Mouse (Mus musculus) forebrain, embryonic 14.5 days (tissue): Measurements from ENCODE around the gene Sh3bgrl. TPM values are rescaled to one million over a fixed set of nuclear protein-coding genes. Genes with fewer than 3 reads are reported as not detected.

Source experiments
- ATAC-seq: fragments of 200-750 bp; cut with Nextera tagmentation; 2 replicates; pipeline ENCODE4 v1.8.0; 2017; ENCODE audit warnings: mild to moderate bottlenecking, moderate library complexity
- DNase-seq: peaks from one replicate; pipeline ENCODE4 v3.0.0-alpha.2; 2015; ENCODE audit warnings: low spot score
- H3K27ac ChIP-seq: fragments of 300-500 bp; sonication (generic); 2 replicates; pipeline ENCODE4 v1.5.1; 2014; ENCODE audit warnings: low read depth, mild to moderate bottlenecking, control low read depth, low read length, moderate library complexity
- H3K27me3 ChIP-seq: fragments of 300-500 bp; sonication (generic); replicated peaks from 2 replicates; pipeline ENCODE4 v1.6.1; 2014; ENCODE audit warnings: low read length, control low read depth, mixed read lengths; ENCODE audit not compliant: control insufficient read depth, insufficient read depth
- H3K36me3 ChIP-seq: fragments of 300-500 bp; sonication (generic); 2 replicates; pipeline ENCODE4 v1.6.1; 2014; ENCODE audit warnings: low read length, control low read depth; ENCODE audit not compliant: control insufficient read depth, insufficient read depth
- H3K4me1 ChIP-seq: fragments of 300-500 bp; sonication (generic); 2 replicates; pipeline ENCODE4 v1.6.1; 2014; ENCODE audit warnings: antibody characterized with exemption, low read length, control low read depth; ENCODE audit not compliant: control insufficient read depth, insufficient read depth
- H3K4me2 ChIP-seq: fragments of 300-500 bp; sonication (generic); 2 replicates; pipeline ENCODE4 v1.6.1; 2014; ENCODE audit warnings: mild to moderate bottlenecking, control low read depth, low read length
- H3K4me3 ChIP-seq: fragments of 300-500 bp; sonication (generic); 2 replicates; pipeline ENCODE4 v1.5.1; 2014; ENCODE audit warnings: low read depth, low read length, control low read depth
- H3K9ac ChIP-seq: fragments of 300-500 bp; sonication (generic); 2 replicates; pipeline ENCODE4 v1.6.1; 2014; ENCODE audit warnings: mild to moderate bottlenecking, low read length, control low read depth, moderate library complexity
- H3K9me3 ChIP-seq: fragments of 300-500 bp; sonication (generic); replicated peaks from 2 replicates; pipeline ENCODE4 v1.6.1; 2016; ENCODE audit warnings: low read length, control low read depth, mixed read lengths; ENCODE audit not compliant: control insufficient read depth
- WGBS: fragments of 180-500 bp; shearing (Covaris S2); extraction: QIAGEN DNeasy Blood & Tissue Kit; methylation state at CpG from one replicate; pipeline ENCODE4 v1.1.7; 2014; 5-methylcytosine and 5-hydroxymethylcytosine counted together
- polyA plus RNA-seq: library from polyadenylated mRNA; unstranded; fragments of >200 nt; fragmentation: Nextera tagmentation; extraction: Ambion mirVana; gene quantifications from 2 replicates; pipeline ENCODE4 v1.2.1, GENCODE M21; 2014

Gene Sh3bgrl
- polyA plus RNA-seq, 1 experiment from 2014 or later: 99.3 TPM

GRCm38 (mm10) chrX:109184706-109185478, 89.7 kb downstream of the Sh3bgrl start:
- Histone ChIP-seq H3K27me3 (no peaks in the 10 kb centered on the region), H3K4me2 (no peak overlapping the region), H3K27ac (no peak overlapping the region), H3K4me1 (no peaks in the 10 kb centered on the region), H3K36me3 (no peaks in the 10 kb centered on the region), H3K4me3 (no peak overlapping the region), H3K9me3 (no peaks in the 10 kb centered on the region), H3K9ac (no peak overlapping the region)
- ATAC-seq: no peak
- DNase-seq: no peak
- WGBS: 81% methylated on average over 4 of the region's 4 CpGs

- WGBS: 87% methylated on average over 4 of the region's 4 CpGs
- Histone ChIP-seq H3K27ac (no peak overlapping the region), H3K27me3 (no peaks in the 10 kb centered on the region), H3K9me3 (no peaks in the 10 kb centered on the region), H3K36me3 (no peaks in the 10 kb centered on the region), H3K4me2 (no peak overlapping the region), H3K9ac (no peak overlapping the region), H3K4me1 (no peaks in the 10 kb centered on the region), H3K4me3 (no peak overlapping the region)
- DNase-seq: no peak
- ATAC-seq: no peak
Measured at GRCm38 (mm10) chrX:109189607-109190006, 94.4 kb downstream of the Sh3bgrl start.

- no peaks in the 10 kb centered on the region for H3K27me3 ChIP-seq
- H3K9me3 ChIP-seq: no peaks in the 10 kb centered on the region
- no peak overlapping the region for H3K4me3 ChIP-seq
- no peaks in the 10 kb centered on the region for H3K4me1 ChIP-seq
- WGBS: 73% methylated on average over 4 of the region's 4 CpGs
- H3K9ac ChIP-seq: no peak overlapping the region
- ATAC-seq (no peak), DNase-seq (peak; percentile 0)
- no peaks in the 10 kb centered on the region for H3K36me3 ChIP-seq
- H3K27ac ChIP-seq: no peak overlapping the region
- H3K4me2 ChIP-seq: no peak overlapping the region
Measured at GRCm38 (mm10) chrX:109190969-109191368, 95.8 kb downstream of the Sh3bgrl start.

GRCm38 (mm10) chrX:109191436-109191835, 96.3 kb downstream of the Sh3bgrl start:
- H3K4me3 ChIP-seq: no peak overlapping the region
- 69% methylated on average over 4 of the region's 4 CpGs for WGBS
- no peak overlapping the region for H3K4me2 ChIP-seq
- DNase-seq (no peak), ATAC-seq (no peak)
- H3K9ac ChIP-seq: no peak overlapping the region
- H3K27me3 ChIP-seq: no peaks in the 10 kb centered on the region
- no peaks in the 10 kb centered on the region for H3K4me1 ChIP-seq
- no peak overlapping the region for H3K27ac ChIP-seq
- no peaks in the 10 kb centered on the region for H3K9me3 ChIP-seq
- H3K36me3 ChIP-seq: no peaks in the 10 kb centered on the region

GRCm38 (mm10) chrX:109196468-109196867, 101.3 kb downstream of the Sh3bgrl start, which contains the start of gene Gm6377:
Gm6377 (plus strand) TSS chrX:109196756.
- Histone ChIP-seq H3K9ac (no peak within 1 kb of the TSS), H3K9me3 (no peaks in the 10 kb centered on the region), H3K27me3 (no peaks in the 10 kb centered on the region), H3K36me3 (no peaks in the 10 kb centered on the region), H3K27ac (no peak within 1 kb of the TSS), H3K4me1 (no peaks in the 10 kb centered on the region), H3K4me3 (no peak within 1 kb of the TSS), H3K4me2 (no peak within 1 kb of the TSS)
- DNase-seq: no peak
- no peak for ATAC-seq
- 81% methylated on average over 4 of the region's 4 CpGs for WGBS

GRCm38 (mm10) chrX:109207843-109208242, 112.7 kb downstream of the Sh3bgrl start:
- DNase-seq (no peak), ATAC-seq (no peak)
- H3K36me3 ChIP-seq: no peaks in the 10 kb centered on the region
- no peaks in the 10 kb centered on the region for H3K4me1 ChIP-seq
- H3K9ac ChIP-seq: no peak overlapping the region
- no peak overlapping the region for H3K27ac ChIP-seq
- no peaks in the 10 kb centered on the region for H3K27me3 ChIP-seq
- no peaks in the 10 kb centered on the region for H3K9me3 ChIP-seq
- no peak overlapping the region for H3K4me3 ChIP-seq
- no peak overlapping the region for H3K4me2 ChIP-seq

- H3K9me3 ChIP-seq: no peaks in the 10 kb centered on the region
- ATAC-seq (no peak), DNase-seq (no peak)
- no peaks in the 10 kb centered on the region for H3K36me3 ChIP-seq
- no peaks in the 10 kb centered on the region for H3K27me3 ChIP-seq
- H3K9ac ChIP-seq: no peak overlapping the region
- H3K4me3 ChIP-seq: no peak overlapping the region
- H3K4me1 ChIP-seq: no peaks in the 10 kb centered on the region
- WGBS: 94% methylated on average over 1 of the region's 1 CpGs
- no peak overlapping the region for H3K4me2 ChIP-seq
- no peak overlapping the region for H3K27ac ChIP-seq
Measured at GRCm38 (mm10) chrX:109228720-109229119, 133.6 kb downstream of the Sh3bgrl start.

GRCm38 (mm10) chrX:109235383-109236036, 140.3 kb downstream of the Sh3bgrl start:
- 97% methylated on average over 3 of the region's 3 CpGs for WGBS
- no peak for ATAC-seq

GRCm38 (mm10) chrX:109238163-109238562, 143.0 kb downstream of the Sh3bgrl start:
- no peaks in the 10 kb centered on the region for H3K27me3 ChIP-seq
- H3K4me1 ChIP-seq: no peaks in the 10 kb centered on the region
- H3K36me3 ChIP-seq: no peaks in the 10 kb centered on the region
- H3K4me3 ChIP-seq: no peak overlapping the region
- no peaks in the 10 kb centered on the region for H3K9me3 ChIP-seq
- H3K27ac ChIP-seq: no peak overlapping the region
- DNase-seq (peak; percentile 50), ATAC-seq (no peak)
- no peak overlapping the region for H3K4me2 ChIP-seq
- no peak overlapping the region for H3K9ac ChIP-seq

More at GRCm38 (mm10) chrX:109235383-109236036, 140.3 kb downstream of the Sh3bgrl start:
- H3K27me3 ChIP-seq: no peaks in the 10 kb centered on the region
- no peak overlapping the region for H3K9ac ChIP-seq
- H3K9me3 ChIP-seq: no peaks in the 10 kb centered on the region
- no peaks in the 10 kb centered on the region for H3K4me1 ChIP-seq
- H3K4me2 ChIP-seq: no peak overlapping the region
- no peak for DNase-seq
- H3K27ac ChIP-seq: no peak overlapping the region
- no peaks in the 10 kb centered on the region for H3K36me3 ChIP-seq
- no peak overlapping the region for H3K4me3 ChIP-seq
